Mouse (Mus musculus) CD8-positive naive resting alpha-beta T cell, adult 2 months (primary cell): ENCODE measurements at regions not wholly inside any gene's neighbourhood (a gene's known extent, or its start where the extent isn't known, plus 50 kb on each side); places are given as distances from the start of the nearest gene placed in this dataset.

ENCODE experiments used
- DNase-seq, 2 experiments: peaks; one replicate each; pipeline ENCODE4 v3.0.0; 2022; ENCODE audit warnings: low read depth in 2 of 2, low spot score in 2 of 2

- DNase-seq: no peak
These were observed 158.4 kb upstream of the Usp24 start for GRCm38 (mm10) chr4:106157451-106158179.

DNA sequence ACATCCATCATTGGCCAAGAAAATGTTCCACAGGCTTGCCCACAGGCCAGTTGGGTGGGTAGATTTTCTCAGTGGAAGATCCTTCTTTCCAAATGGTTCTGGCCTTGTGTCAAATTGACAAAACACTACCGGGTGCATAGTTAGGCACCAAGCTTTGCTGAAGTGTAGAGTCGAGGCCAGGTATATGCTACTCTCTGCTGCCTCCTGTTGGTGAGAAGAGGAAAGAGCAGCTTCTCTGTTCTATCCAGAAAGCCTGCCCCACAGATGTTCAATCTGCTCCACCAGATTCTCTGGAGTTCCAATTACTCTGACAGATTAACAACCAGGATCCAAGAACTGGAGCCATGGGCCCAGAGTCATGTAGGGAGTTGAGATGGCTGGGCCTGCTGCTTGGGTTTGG lies 154.4 kb upstream of the Usp24 start:
- DNase-seq: no peak

GRCm38 (mm10) chr4:106162551-106162950 lies 153.5 kb upstream of the Usp24 start:
- no peak for DNase-seq

DNA sequence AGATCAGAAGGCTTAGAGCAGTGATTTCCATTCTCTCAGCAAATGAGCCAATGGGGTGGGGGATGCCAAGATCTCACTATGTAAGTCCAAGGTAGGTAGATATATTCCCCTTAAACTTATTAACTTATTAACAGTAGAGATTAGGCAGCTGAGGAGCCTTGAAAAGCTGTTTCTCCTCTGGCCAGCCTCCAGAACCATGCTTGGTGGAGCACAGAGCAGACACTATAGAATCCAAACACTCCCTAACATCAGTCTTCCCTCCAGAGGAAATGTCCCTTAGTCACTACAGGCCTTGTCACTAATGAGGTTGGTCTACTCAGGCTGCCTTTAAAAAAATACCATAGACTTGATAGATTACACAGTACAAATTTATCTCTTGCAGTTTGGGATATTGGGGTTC lies 152.8 kb upstream of the Usp24 start:
- no peak for DNase-seq

GRCm38 (mm10) chr4:106167716-106168115 lies 148.3 kb upstream of the Usp24 start:
- no peak for DNase-seq

- no peak for DNase-seq
These were observed 147.3 kb upstream of the Usp24 start for GRCm38 (mm10) chr4:106168741-106169140.

DNA sequence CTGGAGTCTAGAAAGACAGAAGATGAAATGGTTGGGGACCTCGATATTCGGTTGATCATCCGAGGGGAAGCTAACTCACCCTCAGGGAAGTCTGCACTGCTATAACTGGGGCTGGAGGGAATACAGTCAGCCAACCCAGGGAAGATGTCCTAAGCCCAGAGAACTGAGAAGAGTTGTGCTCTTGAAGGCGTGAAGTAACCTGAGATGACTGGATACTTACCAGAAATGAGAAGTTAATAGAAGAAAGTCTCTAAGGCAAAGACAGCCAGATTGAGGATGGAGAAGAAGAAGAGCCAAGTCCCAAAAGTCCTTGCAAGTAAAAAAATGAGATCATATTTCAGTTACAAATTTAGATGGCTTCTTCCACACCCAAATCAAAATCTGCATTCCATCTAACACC lies 146.5 kb upstream of the Usp24 start:
- no peak for DNase-seq

DNA sequence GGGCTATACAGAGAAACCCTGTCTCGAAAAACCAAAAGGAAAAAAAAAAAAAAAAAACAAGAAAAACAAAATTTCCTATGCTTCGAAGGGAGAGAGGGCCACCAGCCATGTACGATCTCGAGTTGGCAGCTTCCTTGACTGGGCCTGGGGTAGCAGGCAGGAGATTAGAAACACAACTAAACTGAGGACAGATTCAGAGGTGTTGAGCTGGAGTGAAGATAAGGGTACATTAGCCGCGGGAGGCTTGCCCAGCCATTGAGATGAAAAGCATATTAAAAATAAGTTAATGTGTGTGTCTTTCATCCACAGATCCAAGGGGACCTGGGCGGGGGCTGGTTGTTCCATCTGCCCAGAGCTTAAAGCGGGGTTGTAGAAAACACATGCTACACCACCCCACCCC lies 145.3 kb upstream of the Usp24 start:
- no peak for DNase-seq

DNA sequence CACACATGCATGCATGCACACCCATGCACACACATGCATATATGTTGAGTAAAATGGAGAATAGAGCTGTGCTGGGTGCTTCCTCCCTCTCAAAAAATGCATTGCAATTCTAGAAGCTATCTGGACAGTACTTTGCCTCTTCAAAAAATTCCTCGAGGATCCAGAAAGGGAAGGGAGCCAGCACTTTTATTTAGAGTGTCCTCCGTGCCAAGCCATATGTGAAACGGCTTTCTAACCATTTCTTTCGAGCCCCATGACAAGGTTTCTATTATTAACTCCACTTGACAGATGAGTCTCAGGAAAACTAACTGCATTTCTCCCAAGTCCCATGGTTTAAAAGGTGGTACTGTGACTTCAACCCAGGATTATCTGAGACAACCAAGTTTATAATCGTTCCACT lies 140.7 kb upstream of the Usp24 start:
- DNase-seq: no peak

DNA sequence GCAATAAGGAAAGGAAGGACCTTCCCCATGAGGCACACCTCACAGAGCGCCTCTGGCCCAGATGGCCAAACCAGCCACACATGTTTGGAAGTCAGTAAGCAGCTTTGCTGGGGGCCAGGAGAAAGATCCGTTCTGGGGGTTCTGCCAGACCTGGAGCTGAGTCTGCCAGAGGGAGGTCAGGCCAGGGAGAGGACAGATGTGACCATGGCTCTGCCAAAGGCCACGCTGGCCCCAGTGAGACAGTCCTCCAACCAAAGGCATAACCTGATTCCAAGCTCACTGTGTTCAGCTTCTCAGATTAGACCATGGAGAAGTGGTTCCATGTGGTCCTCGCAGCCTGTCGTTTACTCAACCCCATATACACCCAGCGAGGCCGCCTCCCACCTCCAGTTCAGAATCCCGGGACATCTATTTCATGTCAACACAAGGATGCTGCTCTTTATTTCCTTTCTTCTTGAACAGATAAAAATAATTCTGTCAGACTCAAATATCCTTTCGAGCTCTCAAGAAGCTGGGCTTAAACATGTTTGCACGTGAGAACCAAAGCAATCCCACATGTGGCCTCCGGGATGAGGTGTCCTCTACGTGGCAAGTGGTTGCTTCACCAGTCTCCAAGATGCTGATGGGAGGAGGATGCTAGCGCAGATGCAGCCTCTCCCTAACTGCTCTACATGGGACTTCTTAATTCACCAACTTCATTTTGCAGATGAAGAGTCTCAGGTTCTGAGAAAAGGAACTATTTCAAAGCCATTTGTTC lies 130.1 kb upstream of the Usp24 start:
- DNase-seq: no peak

DNA sequence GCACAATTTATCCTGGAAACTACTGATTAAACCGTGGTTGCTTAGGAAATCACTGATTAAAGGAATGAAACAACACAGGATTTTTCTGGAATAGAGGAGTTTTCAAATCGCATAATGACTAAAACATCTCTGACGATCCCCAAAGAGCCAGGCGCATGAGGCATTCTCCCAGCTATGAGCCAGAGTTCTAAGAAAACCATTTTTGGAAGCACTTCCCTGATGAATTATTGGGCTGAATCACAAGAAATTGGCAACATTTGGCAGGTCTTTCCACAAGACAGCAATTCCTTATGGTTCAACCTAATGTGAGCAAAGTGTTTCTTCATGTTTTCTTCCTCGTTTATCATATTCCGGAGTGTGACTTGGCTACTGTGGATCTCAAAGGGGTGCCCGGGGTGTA lies 129.3 kb upstream of the Usp24 start:
- DNase-seq: no peak

DNA sequence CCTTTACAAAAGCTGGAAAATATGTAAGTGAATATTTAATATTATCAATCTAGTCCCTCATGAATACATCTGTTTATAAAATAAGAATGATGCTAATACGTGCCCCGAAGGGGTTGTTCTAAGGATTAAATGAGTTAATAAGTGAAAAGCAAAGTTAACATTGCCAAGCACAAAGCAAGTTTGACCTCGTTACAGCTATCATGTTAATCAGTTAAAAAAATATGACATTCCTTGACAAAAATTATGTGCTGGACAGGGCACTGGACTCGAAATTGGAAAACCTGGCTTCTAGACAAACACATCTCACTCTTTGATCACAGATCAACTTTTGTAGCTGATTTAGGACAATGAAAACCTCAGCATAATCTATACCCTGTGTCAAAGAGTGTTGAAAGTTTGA lies 125.8 kb upstream of the Usp24 start:
- DNase-seq: no peak

DNA sequence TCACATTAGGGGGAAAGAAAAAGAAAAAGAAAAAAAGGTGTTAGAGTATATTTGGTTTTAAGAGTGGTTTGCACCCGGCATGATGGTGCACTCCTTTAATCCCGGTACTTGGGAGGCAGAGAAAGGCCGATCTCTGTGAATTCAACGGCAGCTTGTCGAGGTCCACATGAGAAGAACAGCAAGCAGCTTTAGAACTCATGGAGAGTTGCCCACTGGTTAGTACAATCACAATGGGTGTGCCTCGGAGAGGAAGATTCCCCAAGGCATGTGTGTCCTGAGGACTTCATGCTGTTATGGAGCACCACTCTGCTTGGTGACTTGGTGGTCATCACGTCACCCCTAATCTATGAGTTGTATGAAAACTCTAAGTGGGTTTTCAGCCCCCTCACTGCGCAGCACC lies 124.7 kb upstream of the Usp24 start:
- DNase-seq: no peak

- DNase-seq: no peak
These were observed 124.2 kb upstream of the Usp24 start for GRCm38 (mm10) chr4:106191843-106192242.

- DNase-seq: no peak
These were observed 122.6 kb upstream of the Usp24 start for GRCm38 (mm10) chr4:106193204-106193945.

GRCm38 (mm10) chr4:106195497-106196166 lies 120.4 kb upstream of the Usp24 start:
- DNase-seq: no peak

DNA sequence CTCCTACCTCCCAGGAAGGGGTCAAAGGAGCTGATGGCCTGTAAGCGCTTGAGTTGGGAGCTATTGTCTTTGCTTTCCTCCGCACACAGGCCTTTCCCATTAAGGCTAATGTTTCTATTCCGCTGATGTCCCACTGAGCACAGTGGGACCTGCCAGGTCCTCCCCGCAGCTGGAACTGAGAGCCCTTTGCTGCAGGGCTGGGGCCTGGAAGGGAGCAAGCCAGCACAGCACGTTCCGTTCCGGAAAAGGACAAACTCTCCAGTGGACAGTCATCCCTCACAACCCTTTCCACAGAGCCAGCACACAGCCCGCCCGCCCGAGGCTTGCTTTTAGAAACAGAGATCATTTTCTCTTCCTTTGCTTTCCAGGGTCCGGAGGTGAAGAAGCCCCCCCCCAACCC lies 116.2 kb upstream of the Usp24 start:
- no peak for DNase-seq

DNA sequence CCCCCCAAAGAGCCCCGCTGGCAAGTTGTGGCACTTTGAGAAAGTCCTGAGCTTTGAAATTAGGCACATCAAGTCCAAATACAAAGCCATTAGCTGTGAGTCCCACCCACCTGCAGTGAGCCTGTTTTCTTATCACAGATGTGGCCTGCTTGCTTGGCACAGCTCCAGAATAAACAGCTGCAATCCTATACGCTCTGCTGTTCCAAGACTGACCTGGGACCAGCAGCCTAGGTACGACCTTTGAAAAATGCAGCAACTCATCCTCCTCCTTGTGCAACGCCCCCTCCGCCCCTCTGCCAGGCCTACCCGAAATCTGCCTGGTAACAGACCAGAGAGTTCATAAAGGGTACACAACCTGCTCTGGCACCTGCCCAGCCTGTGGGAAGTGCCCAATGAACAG lies 115.8 kb upstream of the Usp24 start:
- no peak for DNase-seq

- no peak for DNase-seq
These were observed 113.5 kb upstream of the Usp24 start for GRCm38 (mm10) chr4:106202554-106202953.

DNA sequence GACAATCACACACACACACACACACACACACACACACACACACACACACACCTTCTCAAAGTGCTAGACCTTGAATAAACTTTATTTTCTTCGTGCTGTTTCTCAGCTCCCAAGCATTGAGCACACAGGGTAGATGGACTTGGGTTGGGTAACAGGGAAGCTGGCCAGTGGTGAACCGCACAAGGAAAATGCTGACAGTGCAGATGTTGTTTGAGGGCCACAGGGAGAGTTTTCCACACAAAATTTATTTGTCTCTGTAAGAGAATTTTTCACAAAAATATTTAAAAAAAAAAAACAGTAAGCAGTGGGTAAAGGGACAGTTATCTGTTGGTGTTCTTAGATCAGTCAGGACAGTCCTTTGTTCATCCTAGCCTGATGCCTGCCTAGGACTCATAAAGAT lies 110.8 kb upstream of the Usp24 start:
- no peak for DNase-seq

GRCm38 (mm10) chr4:106206023-106206422 lies 110.0 kb upstream of the Usp24 start:
- no peak for DNase-seq

- DNase-seq: no peak
These were observed 106.5 kb upstream of the Usp24 start for GRCm38 (mm10) chr4:106209465-106209864.
